Mouse (Mus musculus) kidney, postnatal 0 days (tissue): ENCODE measurements around the gene Gabbr1. TPM values are rescaled to one million over a fixed set of nuclear protein-coding genes. Genes with fewer than 3 reads are reported as not detected.
A peak's percentile ranks its signal among the peaks of the same experiment; 100 is the strongest.

Experiments used
- ATAC-seq: fragments of 200-750 bp; cut with Nextera tagmentation; replicated peaks from 2 replicates; pipeline ENCODE4 v1.8.0; 2017; ENCODE audit warnings: low read depth, moderate number of reproducible peaks, moderate TSS enrichment, moderate library complexity; ENCODE audit not compliant: low FRiP score
- DNase-seq: peaks from one replicate; pipeline ENCODE4 v3.0.0-alpha.2; 2016; ENCODE audit warnings: low spot score
- H3K27ac ChIP-seq: fragments of 300-500 bp; sonication (generic); 2 replicates; pipeline ENCODE4 v1.5.1; 2014; ENCODE audit warnings: mild to moderate bottlenecking
- H3K27me3 ChIP-seq: fragments of 300-500 bp; sonication (generic); 2 replicates; pipeline ENCODE4 v1.6.1; 2014; ENCODE audit warnings: low read length, mixed read lengths; ENCODE audit not compliant: insufficient read depth
- H3K36me3 ChIP-seq: fragments of 300-500 bp; sonication (generic); 2 replicates; pipeline ENCODE4 v1.6.1; 2014; ENCODE audit warnings: low read length, mixed read lengths; ENCODE audit not compliant: insufficient read depth
- H3K4me1 ChIP-seq: fragments of 300-500 bp; sonication (generic); replicated peaks from 2 replicates; pipeline ENCODE4 v1.6.1; 2014; ENCODE audit warnings: antibody characterized with exemption, low read length, mixed read lengths; ENCODE audit not compliant: insufficient read depth
- H3K4me2 ChIP-seq: fragments of 300-500 bp; sonication (generic); 2 replicates; pipeline ENCODE4 v1.6.1; 2014; ENCODE audit warnings: mild to moderate bottlenecking, low read length, moderate library complexity, mixed read lengths
- H3K4me3 ChIP-seq: fragments of 300-500 bp; sonication (generic); replicated peaks from 2 replicates; pipeline ENCODE4 v1.5.1; 2014; ENCODE audit warnings: low read depth, low read length
- H3K9ac ChIP-seq: fragments of 300-500 bp; sonication (generic); 2 replicates; pipeline ENCODE4 v1.6.1; 2014; ENCODE audit warnings: low read depth, low read length
- H3K9me3 ChIP-seq: fragments of 300-500 bp; sonication (generic); replicated peaks from 2 replicates; pipeline ENCODE4 v1.6.1; 2016; ENCODE audit warnings: low read length, inconsistent platforms, mixed read lengths
- CTCF ChIP-seq: IDR thresholded peaks from 2 replicates; pipeline ENCODE4 v1.5.1; 2016; ENCODE audit warnings: antibody characterized with exemption, low read depth, mild to moderate bottlenecking, moderate library complexity
- WGBS: fragments of 180-500 bp; shearing (Covaris S2); extraction: QIAGEN DNeasy Blood & Tissue Kit; methylation state at CpG from one replicate; pipeline ENCODE4 v1.1.7; 2014; 5-methylcytosine and 5-hydroxymethylcytosine counted together
- polyA plus RNA-seq: library from polyadenylated mRNA; unstranded; fragments of >200 nt; fragmentation: Nextera tagmentation; extraction: Ambion mirVana; gene quantifications from 2 replicates; pipeline ENCODE4 v1.2.1, GENCODE M21; 2015

Gene Gabbr1
- polyA plus RNA-seq, 1 experiment from 2014 or later = 6.1 TPM

DNA sequence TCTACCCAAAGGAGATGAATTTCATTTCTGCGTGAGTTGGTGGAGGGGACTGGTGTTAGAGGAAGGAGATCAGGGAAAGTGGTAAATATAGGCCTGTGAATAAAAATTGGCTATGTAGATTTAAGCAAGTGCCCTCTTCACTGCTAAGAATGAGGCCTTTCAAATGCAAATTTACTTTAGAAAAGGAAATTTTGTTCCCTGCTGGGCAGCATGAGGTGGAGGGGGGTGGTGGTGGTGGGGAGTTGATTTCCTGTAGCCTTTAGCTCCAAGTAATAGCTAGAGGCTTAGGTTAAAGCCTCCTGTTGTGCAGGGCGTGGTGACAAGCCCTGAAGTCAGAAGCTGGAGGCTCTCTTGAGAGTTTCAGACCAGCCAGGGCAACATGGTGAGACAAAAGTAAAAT is 33.2 kb downstream of the Gabbr1 start:
- ATAC-seq (no peak), DNase-seq (no peak)
- no peak overlapping the region for H3K4me3 ChIP-seq
- no peak overlapping the region for H3K27ac ChIP-seq
- H3K36me3 ChIP-seq = no peaks in the 10 kb centered on the region
- no peak overlapping the region for H3K9ac ChIP-seq
- no peak for TF ChIP-seq CTCF
- no peaks in the 10 kb centered on the region for H3K27me3 ChIP-seq
- WGBS = 53% methylated on average over 2 of the region's 2 CpGs
- H3K9me3 ChIP-seq = no peaks in the 10 kb centered on the region
- no peaks in the 10 kb centered on the region for H3K4me1 ChIP-seq
- H3K4me2 ChIP-seq = no peak overlapping the region

DNA sequence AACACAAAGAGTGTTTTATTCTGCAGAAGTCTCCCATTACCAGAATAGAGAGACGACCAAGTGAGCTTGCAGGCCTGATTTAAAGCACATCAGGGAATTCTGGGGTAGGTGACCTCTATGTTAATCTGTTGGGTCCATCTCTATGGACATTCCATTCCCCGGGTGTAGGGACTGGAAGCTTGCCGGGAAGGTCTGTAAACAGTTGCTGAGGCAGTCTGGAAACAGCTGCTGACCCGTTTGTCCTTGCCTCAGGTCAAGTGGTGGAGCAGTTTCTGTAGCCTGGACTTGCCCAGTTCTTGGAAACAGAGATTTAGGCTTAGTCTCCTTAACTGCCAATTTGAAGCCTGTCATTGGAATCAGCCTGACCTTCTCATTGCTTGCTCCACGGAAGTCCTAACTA is 34.4 kb downstream of the Gabbr1 start:
- H3K36me3 ChIP-seq = no peaks in the 10 kb centered on the region
- ATAC-seq = no peak
- H3K4me1 ChIP-seq = no peaks in the 10 kb centered on the region
- H3K9me3 ChIP-seq = no peaks in the 10 kb centered on the region
- no peaks in the 10 kb centered on the region for H3K27me3 ChIP-seq
- H3K4me3 ChIP-seq = no peak overlapping the region
- no peak for TF ChIP-seq CTCF
- no peak overlapping the region for H3K4me2 ChIP-seq
- peak; percentile 60 for DNase-seq
- 16% methylated on average over 5 of the region's 5 CpGs for WGBS
- H3K27ac ChIP-seq = no peak overlapping the region
- no peak overlapping the region for H3K9ac ChIP-seq

DNA sequence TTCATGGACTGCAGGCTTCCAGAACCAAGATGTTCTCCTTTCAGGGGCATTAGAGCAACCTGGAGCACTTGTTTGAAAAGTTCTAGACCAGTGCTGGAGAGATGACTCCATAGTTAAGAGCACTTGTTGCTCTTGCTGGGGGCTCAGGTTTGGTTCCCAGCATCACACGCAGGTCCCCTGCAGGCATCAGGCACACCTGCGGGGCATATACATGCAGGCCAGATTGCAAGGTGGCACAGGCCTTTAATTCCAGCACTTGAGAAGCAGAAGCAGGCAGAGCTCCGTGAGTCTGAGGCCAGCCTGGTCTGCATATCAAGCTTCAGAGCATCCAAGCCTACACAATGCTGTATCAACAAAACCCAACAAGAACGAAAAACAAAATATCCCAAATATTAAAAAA is 35.9 kb downstream of the Gabbr1 start:
- no peak overlapping the region for H3K9ac ChIP-seq
- no peak overlapping the region for H3K27ac ChIP-seq
- H3K36me3 ChIP-seq = no peaks in the 10 kb centered on the region
- TF ChIP-seq CTCF = no peak
- WGBS = 88% methylated on average over 4 of the region's 4 CpGs
- no peak overlapping the region for H3K4me3 ChIP-seq
- ATAC-seq = no peak
- no peaks in the 10 kb centered on the region for H3K27me3 ChIP-seq
- H3K4me2 ChIP-seq = no peak overlapping the region
- H3K9me3 ChIP-seq = no peaks in the 10 kb centered on the region
- DNase-seq = no peak
- H3K4me1 ChIP-seq = no peaks in the 10 kb centered on the region

DNA sequence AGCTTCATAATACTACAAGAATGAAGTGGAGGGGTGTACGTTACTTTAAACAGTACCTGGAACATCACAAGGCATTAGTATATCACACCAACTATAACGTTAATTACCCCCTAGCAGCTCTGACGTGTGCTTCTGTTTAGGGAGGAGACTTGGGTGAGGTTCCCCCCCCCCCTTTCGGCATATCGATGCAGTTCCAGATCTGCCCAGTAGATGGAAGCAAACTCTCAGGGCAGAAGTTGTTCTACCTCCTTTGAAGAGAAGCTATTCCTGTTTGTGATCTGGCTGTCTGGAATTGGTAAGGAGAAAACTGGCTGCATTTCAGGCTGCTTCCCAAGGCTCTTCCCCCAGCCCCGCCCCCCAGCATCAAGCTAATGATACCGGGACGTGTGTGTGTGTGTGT is 37.6 kb downstream of the Gabbr1 start:
- H3K27me3 ChIP-seq = no peaks in the 10 kb centered on the region
- no peaks in the 10 kb centered on the region for H3K36me3 ChIP-seq
- H3K9ac ChIP-seq = no peak overlapping the region
- peak; percentile 88 for DNase-seq
- ATAC-seq = peak; percentile 73
- H3K4me1 ChIP-seq = no peaks in the 10 kb centered on the region
- WGBS = 4% methylated on average over 8 of the region's 8 CpGs
- H3K9me3 ChIP-seq = no peaks in the 10 kb centered on the region
- H3K4me3 ChIP-seq = no peak overlapping the region
- no peak overlapping the region for H3K27ac ChIP-seq
- no peak overlapping the region for H3K4me2 ChIP-seq
- peak; percentile 94 for TF ChIP-seq CTCF

DNA sequence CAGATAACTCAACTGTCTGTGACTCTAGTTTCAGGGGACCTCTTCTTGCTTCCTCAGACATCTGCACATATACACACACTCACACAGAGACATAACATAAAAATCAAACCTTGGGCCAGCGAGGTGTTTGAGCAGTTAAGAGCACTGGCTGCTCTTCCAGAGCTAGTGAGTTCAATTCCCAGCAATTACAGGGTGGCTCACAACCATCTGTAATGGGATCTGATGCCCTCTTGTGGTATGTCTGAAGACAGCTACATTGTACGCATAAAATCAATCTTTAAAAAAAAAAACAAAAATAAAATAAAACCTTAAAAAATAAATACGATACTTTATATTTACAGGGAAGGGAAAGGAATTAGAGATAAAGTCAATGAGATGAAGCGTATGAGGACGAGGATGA is 38.9 kb downstream of the Gabbr1 start:
- Histone ChIP-seq H3K27me3 (no peaks in the 10 kb centered on the region), H3K4me2 (no peak overlapping the region), H3K27ac (no peak overlapping the region), H3K9me3 (no peaks in the 10 kb centered on the region), H3K36me3 (no peaks in the 10 kb centered on the region), H3K4me3 (no peak overlapping the region), H3K9ac (no peak overlapping the region), H3K4me1 (no peaks in the 10 kb centered on the region)
- ATAC-seq (no peak), DNase-seq (no peak)
- 68% methylated on average over 5 of the region's 5 CpGs for WGBS
- TF ChIP-seq CTCF = peak; percentile 63

DNA sequence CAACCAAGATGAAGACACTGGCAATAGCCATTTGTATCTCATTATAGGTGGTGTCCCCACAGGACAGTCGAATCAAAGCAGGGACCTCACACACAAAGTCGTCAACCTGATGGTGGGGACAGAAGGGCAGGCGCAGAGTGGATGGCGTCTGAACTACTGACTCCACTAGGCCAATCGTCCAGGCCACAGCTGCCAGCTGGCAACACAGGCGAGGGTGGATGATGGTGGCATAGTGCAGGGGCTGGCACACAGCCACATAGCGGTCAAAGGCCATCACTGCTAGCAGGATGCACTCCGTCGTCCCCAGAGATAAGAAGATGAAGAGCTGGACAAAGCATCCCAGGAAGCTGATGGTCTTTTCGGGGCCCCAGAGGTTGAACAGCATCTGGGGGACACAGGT is 39.8 kb downstream of the Gabbr1 start:
- TF ChIP-seq CTCF = no peak
- no peak overlapping the region for H3K9ac ChIP-seq
- no peak overlapping the region for H3K4me2 ChIP-seq
- no peaks in the 10 kb centered on the region for H3K27me3 ChIP-seq
- 68% methylated on average over 10 of the region's 10 CpGs for WGBS
- DNase-seq (no peak), ATAC-seq (no peak)
- H3K36me3 ChIP-seq = no peaks in the 10 kb centered on the region
- no peaks in the 10 kb centered on the region for H3K9me3 ChIP-seq
- H3K27ac ChIP-seq = no peak overlapping the region
- no peak overlapping the region for H3K4me3 ChIP-seq
- no peaks in the 10 kb centered on the region for H3K4me1 ChIP-seq

DNA sequence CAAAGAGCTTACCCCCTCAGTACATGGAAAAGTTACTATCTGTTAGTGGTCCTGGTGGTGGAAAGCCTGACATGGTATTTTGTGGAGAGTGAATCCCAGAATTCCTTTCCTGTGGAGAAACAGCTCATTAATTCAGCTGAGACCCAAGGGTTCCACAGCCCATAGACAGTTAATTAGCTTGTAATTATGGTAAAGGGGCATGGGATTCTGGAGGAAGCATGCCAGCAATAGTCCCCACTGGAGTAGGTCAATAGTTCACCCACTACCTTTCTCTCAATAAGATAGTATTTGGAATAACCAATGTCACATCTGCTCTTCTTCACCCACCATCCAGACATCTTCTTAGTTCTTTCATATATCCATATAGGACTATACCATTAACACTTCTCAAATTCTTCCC is 42.6 kb downstream of the Gabbr1 start, which contains the start of gene Olfr90:
TSS of gene Olfr90 (minus strand) at position 101 of the 400 bp plus-strand sequence.
- Histone ChIP-seq H3K9ac (no peak within 1 kb of the TSS), H3K4me2 (no peak within 1 kb of the TSS), H3K4me3 (no peak within 1 kb of the TSS), H3K9me3 (no peaks in the 10 kb centered on the region), H3K27ac (no peak within 1 kb of the TSS), H3K27me3 (no peaks in the 10 kb centered on the region), H3K36me3 (no peaks in the 10 kb centered on the region), H3K4me1 (no peaks in the 10 kb centered on the region)
- no peak for DNase-seq
- ATAC-seq = no peak
- no peak for TF ChIP-seq CTCF
